Mouse (Mus musculus) left cerebral cortex, adult 2 months (tissue): ENCODE measurements at regions not wholly inside any gene's neighbourhood (a gene's known extent, or its start where the extent isn't known, plus 50 kb on each side); places are given as distances from the start of the nearest gene placed in this dataset.

Experiments used
- DNase-seq, 2 experiments: peaks; one replicate each; pipeline ENCODE4 v3.0.0; 2021 to 2022; ENCODE audit warnings: low spot score in 2 of 2, mixed read lengths in 1 of 2; ENCODE audit errors: extremely low spot score in 1 of 2
- H3K27ac ChIP-seq: fragments of 200-600 bp; 2 replicates; pipeline ENCODE4 v1.8.1; 2022
- H3K4me3 ChIP-seq: fragments of 200-600 bp; 2 replicates; pipeline ENCODE4 v1.8.1; 2022
- CTCF ChIP-seq: fragments of 200-600 bp; IDR thresholded peaks from 2 replicates; pipeline ENCODE4 v1.8.1; 2022; ENCODE audit warnings: antibody characterized with exemption, mild to moderate bottlenecking, moderate library complexity
- intact Hi-C: fragments of 180-260 bp; cut with DNase I; formaldehyde crosslinking; loops from one replicate; pipeline ENCODE4 v1.15.1; 2025

DNA sequence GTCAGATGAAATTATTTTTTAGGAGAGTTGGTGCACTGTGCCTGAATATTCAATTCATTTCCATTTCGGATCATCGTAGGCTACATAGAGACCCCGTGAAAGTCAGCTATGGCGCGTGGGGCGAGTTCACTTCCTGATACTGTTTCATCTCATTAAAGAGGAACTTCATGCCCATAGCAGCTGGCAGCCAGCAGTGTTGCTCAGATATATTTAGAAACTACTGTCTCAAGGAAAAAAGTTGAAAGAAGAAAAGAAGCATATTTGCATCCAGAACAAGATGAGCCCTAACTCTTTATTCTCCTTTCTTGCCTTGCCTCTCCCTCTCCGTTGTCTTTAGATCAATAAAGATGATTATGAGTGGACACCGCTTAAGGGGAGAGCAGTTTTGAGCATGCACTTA, 446.1 kb upstream of the Adgrl2 start:
- intact Hi-C loops: no loop called here
- no peak for DNase-seq
- no peak for TF ChIP-seq CTCF
- Histone ChIP-seq H3K4me3 (no peak overlapping the region), H3K27ac (no peak overlapping the region)

DNA sequence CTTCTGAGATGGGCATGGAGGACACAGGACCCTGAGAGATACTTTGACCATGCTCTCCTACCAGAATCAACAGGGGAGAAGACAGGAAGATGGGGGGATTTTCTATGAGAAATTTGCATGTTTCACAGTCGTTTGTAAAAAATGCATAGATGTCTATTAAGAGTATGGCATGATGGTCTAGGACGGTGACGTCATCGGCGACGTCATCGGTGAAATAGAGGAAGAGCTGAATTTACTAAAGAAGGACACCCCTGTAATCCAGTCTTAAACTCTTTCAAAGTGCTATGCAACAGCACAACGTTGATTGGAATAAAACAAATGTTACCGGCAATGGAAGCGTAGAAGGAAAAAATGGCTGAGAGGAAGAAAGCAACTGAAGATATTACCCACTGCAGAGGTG, 441.4 kb upstream of the Adgrl2 start:
- intact Hi-C loops: no loop called here
- no peak for DNase-seq
- no peak for TF ChIP-seq CTCF
- H3K27ac ChIP-seq: no peak overlapping the region
- no peak overlapping the region for H3K4me3 ChIP-seq

DNA sequence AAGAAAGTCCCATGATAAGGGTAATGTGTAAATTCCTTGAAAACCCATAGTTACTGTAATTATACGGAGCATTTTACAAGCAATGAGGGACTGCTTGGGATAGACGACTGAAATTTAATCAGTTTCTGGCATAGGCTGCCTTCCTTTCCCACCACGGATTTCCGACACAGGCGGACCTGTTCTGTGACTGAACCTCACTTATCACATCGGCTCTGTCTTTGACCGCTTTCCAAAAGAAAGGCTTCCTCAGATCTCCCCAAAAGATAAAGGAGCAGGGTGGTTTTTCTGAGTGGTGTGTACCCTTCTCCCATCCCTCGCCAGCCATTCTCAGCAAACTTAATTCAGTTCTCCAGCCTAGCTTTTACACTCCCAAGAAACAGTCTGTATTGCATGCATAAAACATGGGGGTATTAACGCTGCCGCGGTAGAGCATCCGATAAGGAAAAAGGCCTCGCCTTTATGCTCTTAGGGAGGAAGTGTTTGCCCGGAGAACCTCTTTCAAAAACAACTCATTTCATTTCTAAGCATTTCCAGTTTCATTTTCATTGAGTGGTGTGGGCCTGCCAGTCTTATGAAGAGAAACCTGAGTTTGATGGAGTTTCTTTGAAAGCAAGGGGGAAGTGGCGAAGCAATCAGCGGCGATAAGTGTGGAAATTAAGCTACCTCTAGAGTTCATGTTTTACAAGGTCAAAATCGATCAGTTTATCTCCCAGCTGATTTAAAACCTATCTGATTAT, 435.8 kb upstream of the Adgrl2 start:
- Histone ChIP-seq H3K27ac (no peak overlapping the region), H3K4me3 (no peak overlapping the region)
- TF ChIP-seq CTCF: no peak
- intact Hi-C loops: no loop called here
- DNase-seq: no peak

DNA sequence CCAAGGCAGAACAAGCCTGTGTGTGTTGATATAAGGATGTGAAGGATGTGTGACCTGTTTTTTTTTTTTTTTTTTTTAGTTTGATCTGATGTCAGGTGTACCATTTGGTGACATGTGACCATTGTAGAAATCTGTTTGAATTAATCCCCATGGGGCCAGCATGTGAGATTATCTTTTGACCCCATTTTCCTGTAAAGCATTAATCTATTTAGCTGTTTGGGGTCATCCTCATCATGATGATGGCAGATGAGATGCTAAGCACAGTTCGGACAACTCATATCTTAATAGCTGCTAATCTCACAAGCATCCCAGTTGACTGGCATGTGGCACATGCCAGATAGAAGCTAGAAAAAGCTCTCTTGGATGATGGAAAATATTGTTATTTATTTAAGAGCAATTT, 434.0 kb upstream of the Adgrl2 start:
- no peak for TF ChIP-seq CTCF
- DNase-seq: no peak
- H3K27ac ChIP-seq: no peak overlapping the region
- no peak overlapping the region for H3K4me3 ChIP-seq
- intact Hi-C loops: no loop called here

DNA sequence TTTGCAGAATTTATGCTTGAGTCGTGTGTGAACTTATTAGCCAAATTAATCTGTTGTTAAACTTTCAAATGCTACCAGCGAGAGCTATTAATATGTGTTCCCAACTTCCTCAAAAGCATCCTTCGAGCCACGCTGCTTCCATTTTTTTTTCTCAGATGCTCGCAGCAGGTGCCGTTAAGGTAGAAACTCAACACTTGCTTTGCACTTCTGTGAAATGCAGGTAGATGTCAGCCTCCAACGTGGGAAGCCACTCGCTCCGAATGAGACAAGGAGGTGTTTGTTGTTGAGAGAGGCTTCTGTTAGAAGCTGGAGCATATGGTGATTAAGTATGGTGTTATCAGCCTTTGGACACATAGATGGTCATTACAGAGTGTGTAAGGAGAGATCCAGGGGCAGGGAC, 433.1 kb upstream of the Adgrl2 start:
- DNase-seq: no peak
- no peak for TF ChIP-seq CTCF
- Histone ChIP-seq H3K27ac (no peak overlapping the region), H3K4me3 (no peak overlapping the region)
- intact Hi-C loops: no loop called here

DNA sequence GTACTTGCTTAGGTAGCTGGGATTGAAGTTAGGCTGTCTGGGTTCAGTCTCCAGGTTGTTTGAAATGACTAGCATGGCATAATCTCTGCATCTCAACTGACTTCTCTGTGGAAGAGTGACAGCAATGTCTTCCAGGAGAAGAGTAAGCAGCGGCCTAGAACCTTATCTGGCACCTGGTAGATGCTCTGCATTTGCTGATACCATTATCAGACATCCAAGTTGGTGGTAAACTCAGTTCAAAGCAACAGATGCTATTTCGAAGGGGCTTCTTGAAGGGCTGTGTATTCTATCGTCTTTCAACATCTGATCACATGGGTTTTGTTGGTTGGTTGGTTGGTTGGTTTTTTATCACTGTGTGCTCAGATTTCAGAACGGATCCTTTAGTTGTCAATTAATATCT, 424.7 kb upstream of the Adgrl2 start:
- Histone ChIP-seq H3K27ac (no peak overlapping the region), H3K4me3 (no peak overlapping the region)
- no peak for TF ChIP-seq CTCF
- intact Hi-C loops: no loop called here
- no peak for DNase-seq

DNA sequence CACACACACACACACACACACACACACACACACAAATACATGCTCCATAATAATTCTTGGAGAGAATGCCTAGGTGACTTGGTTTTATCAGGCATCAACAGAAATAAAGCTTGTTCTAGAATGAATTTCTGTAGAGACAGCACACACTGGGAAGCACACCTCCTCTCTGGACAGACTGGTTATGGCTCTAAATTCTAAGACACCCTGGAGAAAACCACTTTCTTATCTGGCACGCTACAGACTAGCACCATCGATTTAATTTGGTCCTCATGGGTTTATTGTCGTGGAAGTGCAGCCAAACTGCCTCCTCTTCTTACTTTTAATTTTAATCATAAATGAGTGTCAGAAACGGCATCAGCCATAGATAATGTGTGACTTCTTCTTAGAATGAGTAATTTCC, 422.8 kb upstream of the Adgrl2 start:
- no peak overlapping the region for H3K27ac ChIP-seq
- intact Hi-C loops: no loop called here
- no peak for DNase-seq
- H3K4me3 ChIP-seq: no peak overlapping the region
- TF ChIP-seq CTCF: no peak

DNA sequence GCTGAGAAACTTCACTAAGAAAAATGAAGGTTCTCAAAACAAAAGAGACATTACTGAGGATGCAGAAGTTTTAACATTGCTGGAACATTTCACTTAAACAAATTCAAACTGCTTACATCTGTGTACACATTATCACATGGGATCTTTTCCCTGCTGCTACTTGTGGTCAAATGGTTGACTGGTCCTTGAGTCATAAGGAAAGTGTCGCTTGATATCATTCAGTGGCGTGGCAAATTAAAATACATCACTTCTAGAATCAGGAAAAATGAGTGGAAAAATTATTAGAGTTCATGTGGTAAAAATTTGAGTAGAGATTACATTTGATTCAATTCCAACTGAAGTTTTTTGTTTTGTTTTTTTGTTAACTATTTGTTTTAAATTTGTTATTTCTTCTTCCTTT, 420.2 kb upstream of the Adgrl2 start:
- no peak overlapping the region for H3K27ac ChIP-seq
- TF ChIP-seq CTCF: no peak
- no peak for DNase-seq
- no peak overlapping the region for H3K4me3 ChIP-seq
- intact Hi-C loops: no loop called here

DNA sequence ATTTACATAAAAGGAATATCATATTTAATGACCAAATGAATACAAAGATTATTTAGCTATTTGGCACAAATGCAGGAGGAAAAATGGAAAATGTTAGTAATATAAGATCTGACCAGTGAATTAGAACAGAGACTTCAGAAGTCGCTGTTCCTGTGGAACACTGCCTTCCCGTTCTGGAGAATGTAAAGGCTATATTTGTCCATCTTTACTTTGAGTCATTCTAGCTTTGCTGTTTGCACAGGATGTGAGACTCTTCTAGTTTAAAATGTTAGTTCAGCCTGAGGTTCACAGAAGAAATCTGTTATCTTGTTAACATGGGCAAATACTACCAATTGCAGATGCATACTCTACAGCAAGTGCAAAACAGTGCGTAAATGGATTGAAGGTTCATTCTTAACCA, 418.5 kb upstream of the Adgrl2 start:
- no peak for DNase-seq
- intact Hi-C loops: no loop called here
- Histone ChIP-seq H3K27ac (no peak overlapping the region), H3K4me3 (no peak overlapping the region)
- TF ChIP-seq CTCF: no peak

DNA sequence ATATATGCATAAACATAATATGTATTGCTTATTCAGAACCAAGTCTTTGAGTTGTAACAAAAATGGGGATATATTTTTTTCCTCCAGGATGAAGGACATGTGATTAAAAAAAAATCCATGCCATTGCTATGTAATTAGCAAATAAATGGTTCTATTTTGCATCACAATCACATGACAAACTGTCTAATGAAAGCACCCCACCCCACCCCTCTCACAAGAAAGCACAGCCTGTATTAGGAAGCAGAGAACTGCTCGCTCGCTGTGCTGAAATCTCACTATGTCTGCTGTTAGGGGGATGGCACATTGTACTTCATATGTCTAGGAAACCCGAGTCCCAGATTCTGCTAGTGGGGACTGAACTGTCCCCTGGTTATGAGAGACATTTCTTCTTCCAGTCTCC, 415.5 kb upstream of the Adgrl2 start:
- intact Hi-C loops: no loop called here
- TF ChIP-seq CTCF: no peak
- no peak for DNase-seq
- Histone ChIP-seq H3K4me3 (no peak overlapping the region), H3K27ac (no peak overlapping the region)

DNA sequence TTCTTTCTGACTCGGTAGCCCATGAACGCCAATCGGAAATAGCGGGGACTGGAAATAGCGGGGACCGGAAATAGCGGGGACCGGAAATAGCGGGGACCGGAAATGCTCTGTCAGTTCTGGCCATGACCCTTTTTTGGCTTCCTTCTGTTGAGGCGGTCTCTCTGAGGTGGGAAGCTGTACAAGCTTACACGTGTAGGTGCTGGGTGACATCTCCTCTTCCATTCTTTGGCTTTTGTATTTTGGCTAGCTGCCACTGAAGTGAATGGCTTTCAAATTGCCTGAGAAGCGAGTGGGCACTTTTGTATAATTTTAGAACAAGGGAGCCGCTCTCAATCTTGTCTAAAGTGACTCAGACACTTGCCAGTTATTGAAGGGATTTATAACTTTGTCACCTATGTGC, 414.3 kb upstream of the Adgrl2 start:
- intact Hi-C loops: no loop called here
- H3K4me3 ChIP-seq: no peak overlapping the region
- TF ChIP-seq CTCF: no peak
- DNase-seq: peak in 1 of 2 experiments; percentile 17
- no peak overlapping the region for H3K27ac ChIP-seq

DNA sequence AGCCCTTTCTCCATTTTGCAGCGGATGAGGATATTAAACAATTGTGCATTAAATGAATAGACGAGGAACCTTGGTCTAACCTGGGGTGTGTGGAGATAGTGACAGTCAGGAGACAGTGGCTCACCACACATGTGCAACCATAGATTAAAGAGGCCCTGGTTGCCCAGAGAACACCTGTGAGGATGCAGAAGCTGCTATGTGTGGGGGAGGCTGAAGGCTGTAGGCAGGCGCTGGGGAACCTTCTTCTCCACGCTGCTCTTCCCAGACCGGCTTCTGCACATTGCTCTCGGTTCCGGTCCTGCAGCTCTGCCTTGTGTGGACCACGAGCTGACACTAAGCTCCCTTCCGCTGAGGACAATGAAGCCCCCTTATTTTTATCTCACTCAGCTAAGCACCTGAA, 412.1 kb upstream of the Adgrl2 start:
- TF ChIP-seq CTCF: no peak
- DNase-seq: no peak
- Histone ChIP-seq H3K27ac (no peak overlapping the region), H3K4me3 (no peak overlapping the region)
- intact Hi-C loops: no loop called here

DNA sequence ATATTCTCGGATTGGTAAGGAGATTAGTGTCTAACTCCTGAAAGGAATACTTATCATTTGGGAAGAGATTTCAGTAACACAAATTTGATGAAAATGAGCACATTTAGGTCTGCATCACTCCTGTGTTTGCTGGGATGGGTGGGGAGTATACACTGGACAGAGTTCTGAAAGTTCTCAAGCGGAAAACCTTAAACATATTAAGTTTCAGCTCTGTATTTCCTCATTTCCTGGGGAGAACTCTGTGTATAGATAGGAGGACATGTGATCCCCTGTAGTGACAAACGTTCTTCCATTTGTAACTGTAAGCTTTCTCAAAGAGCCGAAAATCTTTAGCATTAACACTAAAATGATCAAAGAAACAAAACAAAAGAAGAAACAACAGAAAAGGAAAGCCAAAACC, 404.7 kb upstream of the Adgrl2 start:
- intact Hi-C loops: no loop called here
- H3K27ac ChIP-seq: no peak overlapping the region
- TF ChIP-seq CTCF: no peak
- H3K4me3 ChIP-seq: no peak overlapping the region
- no peak for DNase-seq
